ENCODE assay signal across 26 mouse cellular contexts in the genomic region with DNA sequence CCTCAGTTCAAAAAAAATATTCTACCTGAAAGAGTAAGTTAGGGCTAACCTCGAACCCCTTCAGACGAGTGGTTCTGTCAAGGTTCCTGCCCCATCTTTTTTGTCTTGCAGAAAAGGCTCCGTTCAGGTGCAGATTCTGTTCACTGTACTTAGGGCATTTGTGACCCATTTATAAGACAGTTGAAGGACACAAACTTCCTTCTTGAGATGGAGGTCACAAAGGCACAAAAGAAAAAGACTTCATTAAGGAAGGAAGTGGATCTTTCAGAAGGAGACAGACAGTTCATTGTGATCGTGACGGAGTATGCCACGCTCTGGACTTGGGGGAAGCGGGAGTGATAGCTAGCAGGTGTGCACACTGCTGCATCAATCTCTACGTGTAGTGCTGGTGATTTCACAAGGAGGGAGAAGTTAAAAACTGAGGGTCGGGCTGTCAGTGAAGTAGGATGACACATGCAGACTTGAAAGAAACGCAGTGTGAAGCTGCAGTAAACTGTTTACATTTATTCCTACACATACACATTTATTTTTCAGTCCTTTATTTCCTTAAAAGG. TPM values are rescaled to one million over a fixed set of nuclear protein-coding genes. Genes with fewer than 3 reads are reported as not detected.
DNase-seq lines count a peak whose midpoint lies in the region; ATAC-seq and TF ChIP-seq lines count a peak whose summit lies in the region.
"Had no signal": no experiment of that assay in that cellular context is flagged by ENCODE, and none has a peak within 500 bp of the region (broad histone marks: within the 10 kb centered on the region; RNA-seq: fewer than 3 reads in every experiment).

No protein-coding gene starts in this region.

- H3K4me1 ChIP-seq in forebrain, postnatal 0 days (ENCODE audit: insufficient read depth), result no peaks in the 10 kb centered on the region
- no peaks in the 10 kb centered on the region for H3K4me1 ChIP-seq in forebrain, embryonic 10.5 days
- H3K4me1 ChIP-seq in lung, embryonic 16.5 days (replicated peaks; ENCODE audit: control insufficient read depth, insufficient read depth, low read length), result no peaks in the 10 kb centered on the region
- H3K4me1 ChIP-seq in stomach, postnatal 0 days (replicated peaks; ENCODE audit: control insufficient read depth, insufficient read depth), result no peaks in the 10 kb centered on the region
- H3K4me1 ChIP-seq: forebrain, embryonic 15.5 days; midbrain, embryonic 15.5 days; neural tube, embryonic 12.5 days had no signal

- intact Hi-C loops in left cerebral cortex, postnatal 14 days (cut with DNase I), result no loop called here

- H3K9me3 ChIP-seq in forebrain, postnatal 0 days (ENCODE audit: low read length), result no peaks in the 10 kb centered on the region
- H3K9me3 ChIP-seq in forebrain, embryonic 10.5 days, result no peaks in the 10 kb centered on the region
- H3K9me3 ChIP-seq in lung, embryonic 16.5 days (ENCODE audit: control insufficient read depth, low read length), result peaks cover 3% of the 10 kb centered on the region
- no peaks in the 10 kb centered on the region for H3K9me3 ChIP-seq in stomach, postnatal 0 days (ENCODE audit: control insufficient read depth, low read length)
- H3K9me3 ChIP-seq: forebrain, embryonic 15.5 days; midbrain, embryonic 15.5 days; neural tube, embryonic 12.5 days had no signal

- WGBS in forebrain, postnatal 0 days, result 54% methylated on average over 10 of the region's 10 CpGs
- 71% methylated on average over 10 of the region's 10 CpGs for WGBS in forebrain, embryonic 10.5 days
- WGBS in lung, embryonic 16.5 days, result 25% methylated on average over 10 of the region's 10 CpGs
- 33% methylated on average over 10 of the region's 10 CpGs for WGBS in stomach, postnatal 0 days

- no peak overlapping the region for H3K27ac ChIP-seq in forebrain, postnatal 0 days (ENCODE audit: low read depth, low read length)
- no peak overlapping the region for H3K27ac ChIP-seq in forebrain, embryonic 10.5 days
- H3K27ac ChIP-seq in lung, embryonic 16.5 days (ENCODE audit: low read length), result no peak overlapping the region
- no peak overlapping the region for H3K27ac ChIP-seq in stomach, postnatal 0 days (replicated peaks)
- H3K27ac ChIP-seq: forebrain, embryonic 15.5 days; kidney, postnatal 0 days; midbrain, embryonic 15.5 days; neural tube, embryonic 12.5 days had no signal

- no peak overlapping the region for H3K9ac ChIP-seq in forebrain, postnatal 0 days
- H3K9ac ChIP-seq in lung, embryonic 16.5 days (ENCODE audit: low read length), result no peak overlapping the region
- H3K9ac ChIP-seq in stomach, postnatal 0 days (ENCODE audit: low read length), result no peak overlapping the region
- H3K9ac ChIP-seq: forebrain, embryonic 15.5 days; midbrain, embryonic 15.5 days; neural tube, embryonic 12.5 days had no signal

- H3K4me3 ChIP-seq in forebrain, postnatal 0 days (ENCODE audit: low read depth, low read length), result no peak overlapping the region
- H3K4me3 ChIP-seq in forebrain, embryonic 10.5 days, result no peak overlapping the region
- H3K4me3 ChIP-seq in lung, embryonic 16.5 days (ENCODE audit: low read length), result peak overlapping the region; percentile 3; the same call in 1 of the 2 replicates
- H3K4me3 ChIP-seq in stomach, postnatal 0 days (ENCODE audit: low read depth, low read length), result 0 out of 2 replicates have a peak overlapping the region, but pooled peaks have one; percentile 2
- H3K4me3 ChIP-seq: forebrain, embryonic 15.5 days; midbrain, embryonic 15.5 days; neural tube, embryonic 12.5 days had no signal

- no peaks in the 10 kb centered on the region for H3K36me3 ChIP-seq in forebrain, postnatal 0 days (ENCODE audit: insufficient read depth)
- H3K36me3 ChIP-seq in forebrain, embryonic 10.5 days (replicated peaks), result no peaks in the 10 kb centered on the region
- H3K36me3 ChIP-seq in lung, embryonic 16.5 days (ENCODE audit: control insufficient read depth, insufficient read depth, low read length), result no peaks in the 10 kb centered on the region
- H3K36me3 ChIP-seq in stomach, postnatal 0 days (ENCODE audit: control insufficient read depth, insufficient read depth, low read length), result no peaks in the 10 kb centered on the region

- no peaks in the 10 kb centered on the region for H3K27me3 ChIP-seq in forebrain, postnatal 0 days (ENCODE audit: insufficient read depth, low read length)
- H3K27me3 ChIP-seq in forebrain, embryonic 10.5 days (ENCODE audit: poor library complexity, severe bottlenecking), result no peaks in the 10 kb centered on the region
- H3K27me3 ChIP-seq in lung, embryonic 16.5 days (ENCODE audit: control insufficient read depth, insufficient read depth, low read depth, low read length), result no peaks in the 10 kb centered on the region
- H3K27me3 ChIP-seq in stomach, postnatal 0 days (ENCODE audit: control insufficient read depth, insufficient read depth, low read length), result no peaks in the 10 kb centered on the region
- H3K27me3 ChIP-seq: forebrain, embryonic 15.5 days; midbrain, embryonic 15.5 days; neural tube, embryonic 12.5 days had no signal

- no peak for TF ChIP-seq EP300 in stomach, postnatal 0 days (optimal IDR thresholded peaks at IDR 0.05)

- H3K4me2 ChIP-seq in forebrain, postnatal 0 days (ENCODE audit: low read depth), result no peak overlapping the region
- peak overlapping the region; percentile 1 for H3K4me2 ChIP-seq in lung, embryonic 16.5 days (ENCODE audit: low read depth, low read length)
- H3K4me2 ChIP-seq in stomach, postnatal 0 days (replicated peaks; ENCODE audit: low read depth), result no peak overlapping the region; the same call in 1 of the 2 replicates
- H3K4me2 ChIP-seq: forebrain, embryonic 15.5 days; heart, embryonic 11.5 days; midbrain, embryonic 15.5 days; neural tube, embryonic 12.5 days had no signal

- no peak for DNase-seq in forebrain, postnatal 0 days
- DNase-seq in forebrain, embryonic 10.5 days (ENCODE audit: extremely low spot score, low spot score), result no peak
- no peak for DNase-seq in lung, adult 18-20 months
- no peak for DNase-seq in stomach, postnatal 0 days (ENCODE audit: low spot score)
- no peak for DNase-seq in urinary bladder, adult 18-20 months (ENCODE audit: low spot score in 2 of 2)
- DNase-seq in left cerebral cortex, postnatal 14 days (ENCODE audit: low spot score in 2 of 2), result no peak
- DNase-seq: adrenal gland, adult 2 months; cerebellum, adult 11-12 months; cerebellum, postnatal 25 days; embryo, embryonic 11 days; gastrocnemius, postnatal 10 days; heart, adult 11 months; heart, postnatal 10 days; kidney, adult 18-20 months; layer of hippocampus, adult 9-11 months; lung, postnatal 10 days; retina, postnatal 1 day; right cerebral cortex, postnatal 25 days had no signal

- TF ChIP-seq CTCF in forebrain, postnatal 0 days (IDR thresholded peaks at IDR 0.05; ENCODE audit: low read depth), result no peak
- no peak for TF ChIP-seq CTCF in stomach, postnatal 0 days (IDR thresholded peaks at IDR 0.05; ENCODE audit: low read depth)

- ATAC-seq in forebrain, postnatal 0 days, result 0 out of 2 replicates have a peak, but pooled peaks have one; percentile 13
- no peak for ATAC-seq in lung, embryonic 16.5 days (ENCODE audit: low read depth)
- ATAC-seq in megakaryocyte, adult 5-6 weeks (ENCODE audit: poor library complexity, severe bottlenecking), result 0 out of 2 replicates have a peak, but pooled peaks have one; percentile 21
- no peak for ATAC-seq in stomach, postnatal 0 days (ENCODE audit: low FRiP score, low TSS enrichment)
- ATAC-seq: forebrain, embryonic 15.5 days; inflammation-experienced regulatory T-cells, adult 6 months; midbrain, embryonic 15.5 days had no signal

RNA-seq across cellular contexts. Expression of gene Mtrf1l, which starts 34.4 kb away (rescaled TPM):
- total RNA-seq in forebrain, postnatal 0 days (2014; rRNA removed), result 11.5 and 13.4 TPM in 2 replicates
- polyA plus RNA-seq in forebrain, postnatal 0 days (2015; fragmentation: Nextera tagmentation; extraction: Ambion mirVana), result 6.6 TPM in 2 replicates
- polyA plus RNA-seq in forebrain, embryonic 10.5 days (2016; fragmentation: Nextera tagmentation; extraction: Ambion mirVana), result 10.9 and 12.6 TPM in 2 replicates
- polyA plus RNA-seq in lung, embryonic 16.5 days (2015; fragmentation: Nextera tagmentation; extraction: Ambion mirVana), result 14.1 and 15.7 TPM in 2 replicates
- total RNA-seq in megakaryocyte, adult 5-6 weeks (2015), result 17.5 and 17.7 TPM in 2 replicates
- 25.7 and 38.1 TPM in 2 replicates for total RNA-seq in megakaryocyte, adult 5-6 weeks (2017)
- 8.4 and 10.0 TPM in 2 replicates for polyA plus RNA-seq in stomach, postnatal 0 days (2015; fragmentation: Nextera tagmentation; extraction: Ambion mirVana)
- 10 to 100 TPM; 10.2 to 12.4 TPM for total RNA-seq in left cerebral cortex, postnatal 14 days (2021)

RNA-seq across cellular contexts. Expression of gene Fbxo5, which starts 52.7 kb away (rescaled TPM):
- total RNA-seq in forebrain, postnatal 0 days (2014; rRNA removed), result 3.7 and 7.8 TPM in 2 replicates
- 6.2 and 8.9 TPM in 2 replicates for polyA plus RNA-seq in forebrain, postnatal 0 days (2015; fragmentation: Nextera tagmentation; extraction: Ambion mirVana)
- 113 and 132 TPM in 2 replicates for polyA plus RNA-seq in forebrain, embryonic 10.5 days (2016; fragmentation: Nextera tagmentation; extraction: Ambion mirVana)
- polyA plus RNA-seq in lung, embryonic 16.5 days (2015; fragmentation: Nextera tagmentation; extraction: Ambion mirVana), result 75.8 and 85.1 TPM in 2 replicates
- total RNA-seq in megakaryocyte, adult 5-6 weeks (2015), result 64.0 and 74.3 TPM in 2 replicates
- 51.9 and 58.9 TPM in 2 replicates for total RNA-seq in megakaryocyte, adult 5-6 weeks (2017)
- 12.7 and 15.8 TPM in 2 replicates for polyA plus RNA-seq in stomach, postnatal 0 days (2015; fragmentation: Nextera tagmentation; extraction: Ambion mirVana)
- 1 to 10 TPM; 1.0 to 1.5 TPM for total RNA-seq in left cerebral cortex, postnatal 14 days (2021)

Comparison
In these comparisons a context has a peak if more than half of its experiments do, and no peak if none do; other contexts are left out.
1. ATAC-seq: peak in forebrain, postnatal 0 days (single experiment) and megakaryocyte, adult 5-6 weeks (single experiment); none in lung, embryonic 16.5 days (single experiment) and stomach, postnatal 0 days (single experiment).
2. H3K4me3 ChIP-seq: peak in lung, embryonic 16.5 days (single experiment) and stomach, postnatal 0 days (single experiment); none in forebrain, postnatal 0 days (single experiment) and forebrain, embryonic 10.5 days (single experiment).